Mouse (Mus musculus) hindbrain, embryonic 11.5 days (tissue): Measurements from ENCODE around the gene Msl2. TPM values are rescaled to one million over a fixed set of nuclear protein-coding genes. Genes with fewer than 3 reads are reported as not detected.

Experiments used
- ATAC-seq: fragments of 200-750 bp; cut with Nextera tagmentation; 2 replicates; pipeline ENCODE4 v1.8.0; 2017; ENCODE audit warnings: mild to moderate bottlenecking, moderate TSS enrichment, moderate library complexity; ENCODE audit not compliant: low FRiP score
- DNase-seq: peaks from one replicate; pipeline ENCODE4 v3.0.0-alpha.2; 2015; ENCODE audit warnings: low spot score
- H3K27ac ChIP-seq: fragments of 300-500 bp; sonication (generic); 2 replicates; pipeline ENCODE4 v1.5.1; 2014; ENCODE audit warnings: mild to moderate bottlenecking, low read depth, low read length
- H3K27me3 ChIP-seq: fragments of 300-500 bp; sonication (generic); 2 replicates; pipeline ENCODE4 v1.6.1; 2014; ENCODE audit warnings: mild to moderate bottlenecking, low read length, moderate library complexity, mixed read lengths; ENCODE audit not compliant: control insufficient read depth, insufficient read depth
- H3K36me3 ChIP-seq: fragments of 300-500 bp; sonication (generic); 2 replicates; pipeline ENCODE4 v1.6.1; 2014; ENCODE audit warnings: mild to moderate bottlenecking, low read length, moderate library complexity, mixed read lengths; ENCODE audit not compliant: control insufficient read depth, insufficient read depth
- H3K4me1 ChIP-seq: fragments of 300-500 bp; sonication (generic); replicated peaks from 2 replicates; pipeline ENCODE4 v1.6.1; 2014; ENCODE audit warnings: low read length, mixed read lengths; ENCODE audit not compliant: control insufficient read depth, insufficient read depth
- H3K4me2 ChIP-seq: fragments of 300-500 bp; sonication (generic); replicated peaks from 2 replicates; pipeline ENCODE4 v1.6.1; 2014; ENCODE audit warnings: mild to moderate bottlenecking, low read depth, low read length
- H3K4me3 ChIP-seq: fragments of 300-500 bp; sonication (generic); 2 replicates; pipeline ENCODE4 v1.5.1; 2014; ENCODE audit warnings: low read depth, low read length
- H3K9ac ChIP-seq: fragments of 300-500 bp; sonication (generic); 2 replicates; pipeline ENCODE4 v1.6.1; 2014; ENCODE audit warnings: low read depth, low read length
- H3K9me3 ChIP-seq: fragments of 300-500 bp; sonication (generic); 2 replicates; pipeline ENCODE4 v1.6.1; 2016; ENCODE audit warnings: low read length; ENCODE audit not compliant: control insufficient read depth
- WGBS: fragments of 180-500 bp; shearing (Covaris S2); extraction: QIAGEN DNeasy Blood & Tissue Kit; methylation state at CpG from one replicate; pipeline ENCODE4 v1.1.7; 2014; 5-methylcytosine and 5-hydroxymethylcytosine counted together
- polyA plus RNA-seq: library from polyadenylated mRNA; unstranded; fragments of >200 nt; fragmentation: Nextera tagmentation; extraction: Ambion mirVana; gene quantifications from 2 replicates; pipeline ENCODE4 v1.2.1, GENCODE M21; 2014

Msl2 gene
- polyA plus RNA-seq, 1 experiment from 2014 or later = 6.7 TPM

- no peaks in the 10 kb centered on the region for H3K27me3 ChIP-seq
- no peak overlapping the region for H3K9ac ChIP-seq
- no peaks in the 10 kb centered on the region for H3K4me1 ChIP-seq
- H3K4me2 ChIP-seq = no peak overlapping the region
- 83% methylated on average over 9 of the region's 9 CpGs for WGBS
- ATAC-seq = no peak
- no peaks in the 10 kb centered on the region for H3K9me3 ChIP-seq
- DNase-seq = no peak
- H3K4me3 ChIP-seq = no peak overlapping the region
- no peak overlapping the region for H3K27ac ChIP-seq
- H3K36me3 ChIP-seq = no peaks in the 10 kb centered on the region
These were observed 31.7 kb upstream of the Msl2 start for GRCm38 (mm10) chr9:101042249-101042648.

GRCm38 (mm10) chr9:101045710-101046338, 28.1 kb upstream of the Msl2 start:
- Histone ChIP-seq H3K4me2 (no peak overlapping the region), H3K4me1 (no peaks in the 10 kb centered on the region), H3K9me3 (no peaks in the 10 kb centered on the region), H3K27ac (no peak overlapping the region), H3K27me3 (no peaks in the 10 kb centered on the region), H3K36me3 (no peaks in the 10 kb centered on the region), H3K4me3 (no peak overlapping the region), H3K9ac (no peak overlapping the region)
- ATAC-seq = no peak
- DNase-seq = peak; percentile 13
- 67% methylated on average over 15 of the region's 15 CpGs for WGBS

GRCm38 (mm10) chr9:101052007-101052406, 21.9 kb upstream of the Msl2 start:
- WGBS = 95% methylated on average over 3 of the region's 3 CpGs

GRCm38 (mm10) chr9:101052691-101053090, 21.2 kb upstream of the Msl2 start:
- ATAC-seq (no peak), DNase-seq (no peak)
- Histone ChIP-seq H3K4me1 (no peaks in the 10 kb centered on the region), H3K9ac (no peak overlapping the region), H3K27ac (no peak overlapping the region), H3K27me3 (no peaks in the 10 kb centered on the region), H3K9me3 (no peaks in the 10 kb centered on the region), H3K36me3 (no peaks in the 10 kb centered on the region), H3K4me3 (no peak overlapping the region), H3K4me2 (no peak overlapping the region)
- 85% methylated on average over 6 of the region's 6 CpGs for WGBS

More at GRCm38 (mm10) chr9:101052007-101052406, 21.9 kb upstream of the Msl2 start:
- Histone ChIP-seq H3K27me3 (no peaks in the 10 kb centered on the region), H3K9ac (no peak overlapping the region), H3K4me1 (no peaks in the 10 kb centered on the region), H3K36me3 (no peaks in the 10 kb centered on the region), H3K4me2 (no peak overlapping the region), H3K9me3 (no peaks in the 10 kb centered on the region), H3K4me3 (no peak overlapping the region), H3K27ac (no peak overlapping the region)
- no peak for ATAC-seq
- no peak for DNase-seq

- no peak for ATAC-seq
- WGBS = 73% methylated on average over 14 of the region's 14 CpGs
These were observed 20.6 kb upstream of the Msl2 start for GRCm38 (mm10) chr9:101053279-101053678.

GRCm38 (mm10) chr9:101057156-101057555, 16.7 kb upstream of the Msl2 start:
- Histone ChIP-seq H3K27me3 (no peaks in the 10 kb centered on the region), H3K36me3 (no peaks in the 10 kb centered on the region), H3K4me3 (no peak overlapping the region), H3K9ac (no peak overlapping the region), H3K27ac (no peak overlapping the region), H3K9me3 (no peaks in the 10 kb centered on the region), H3K4me2 (no peak overlapping the region), H3K4me1 (no peaks in the 10 kb centered on the region)
- no peak for DNase-seq
- 95% methylated on average over 4 of the region's 4 CpGs for WGBS
- no peak for ATAC-seq

More at GRCm38 (mm10) chr9:101053279-101053678, 20.6 kb upstream of the Msl2 start:
- Histone ChIP-seq H3K4me1 (no peaks in the 10 kb centered on the region), H3K9me3 (no peaks in the 10 kb centered on the region), H3K36me3 (no peaks in the 10 kb centered on the region), H3K4me3 (no peak overlapping the region), H3K27me3 (no peaks in the 10 kb centered on the region), H3K4me2 (no peak overlapping the region), H3K9ac (no peak overlapping the region), H3K27ac (no peak overlapping the region)
- DNase-seq = no peak

GRCm38 (mm10) chr9:101061035-101061434, 12.9 kb upstream of the Msl2 start:
- no peaks in the 10 kb centered on the region for H3K9me3 ChIP-seq
- 86% methylated on average over 11 of the region's 11 CpGs for WGBS

GRCm38 (mm10) chr9:101062253-101062780, 11.6 kb upstream of the Msl2 start:
- H3K27me3 ChIP-seq = no peaks in the 10 kb centered on the region
- ATAC-seq = no peak
- no peaks in the 10 kb centered on the region for H3K36me3 ChIP-seq
- no peaks in the 10 kb centered on the region for H3K4me1 ChIP-seq
- no peak overlapping the region for H3K9ac ChIP-seq
- H3K9me3 ChIP-seq = no peaks in the 10 kb centered on the region
- no peak for DNase-seq
- no peak overlapping the region for H3K4me2 ChIP-seq
- 74% methylated on average over 6 of the region's 6 CpGs for WGBS
- no peak overlapping the region for H3K4me3 ChIP-seq
- H3K27ac ChIP-seq = no peak overlapping the region

More at GRCm38 (mm10) chr9:101061035-101061434, 12.9 kb upstream of the Msl2 start:
- ATAC-seq (no peak), DNase-seq (no peak)
- Histone ChIP-seq H3K27ac (no peak overlapping the region), H3K9ac (no peak overlapping the region), H3K4me2 (no peak overlapping the region), H3K4me1 (no peaks in the 10 kb centered on the region), H3K36me3 (no peaks in the 10 kb centered on the region), H3K4me3 (no peak overlapping the region), H3K27me3 (no peaks in the 10 kb centered on the region)

GRCm38 (mm10) chr9:101065076-101065602, 8.8 kb upstream of the Msl2 start:
- Histone ChIP-seq H3K9me3 (no peaks in the 10 kb centered on the region), H3K27me3 (no peaks in the 10 kb centered on the region), H3K4me1 (no peaks in the 10 kb centered on the region), H3K9ac (no peak overlapping the region), H3K36me3 (no peaks in the 10 kb centered on the region), H3K4me2 (no peak overlapping the region), H3K27ac (no peak overlapping the region), H3K4me3 (no peak overlapping the region)
- 91% methylated on average over 3 of the region's 3 CpGs for WGBS
- ATAC-seq = no peak
- no peak for DNase-seq
